Mouse (Mus musculus) forebrain, embryonic 10.5 days (tissue): ENCODE data around the gene Slf2. TPM values are rescaled to one million over a fixed set of nuclear protein-coding genes. Genes with fewer than 3 reads are reported as not detected.

Source experiments
- DNase-seq: peaks from one replicate; pipeline ENCODE4 v3.0.0-alpha.2; 2017; ENCODE audit warnings: low spot score; ENCODE audit errors: extremely low spot score
- H3K27ac ChIP-seq: fragments of 300-500 bp; sonication (generic); 2 replicates; pipeline ENCODE4 v1.5.1; 2016; ENCODE audit warnings: mild to moderate bottlenecking
- H3K27me3 ChIP-seq: fragments of 300-500 bp; sonication (generic); 2 replicates; pipeline ENCODE4 v1.6.1; 2016; ENCODE audit warnings: mild to moderate bottlenecking; ENCODE audit not compliant: poor library complexity, severe bottlenecking
- H3K36me3 ChIP-seq: fragments of 300-500 bp; sonication (generic); replicated peaks from 2 replicates; pipeline ENCODE4 v1.6.1; 2016; ENCODE audit warnings: mild to moderate bottlenecking, moderate library complexity
- H3K4me1 ChIP-seq: fragments of 300-500 bp; sonication (generic); 2 replicates; pipeline ENCODE4 v1.6.1; 2016
- H3K4me3 ChIP-seq: fragments of 300-500 bp; sonication (generic); 2 replicates; pipeline ENCODE4 v1.5.1; 2016; ENCODE audit warnings: mild to moderate bottlenecking, moderate library complexity
- H3K9me3 ChIP-seq: fragments of 300-500 bp; sonication (generic); 2 replicates; pipeline ENCODE4 v1.6.1; 2016; ENCODE audit warnings: mild to moderate bottlenecking, moderate library complexity
- WGBS: fragments of 180-500 bp; shearing (Covaris S2); methylation state at CpG from one replicate; pipeline ENCODE4 v1.1.7; 2016; 5-methylcytosine and 5-hydroxymethylcytosine counted together
- polyA plus RNA-seq: library from polyadenylated mRNA; unstranded; fragments of >200 nt; fragmentation: Nextera tagmentation; extraction: Ambion mirVana; gene quantifications from 2 replicates; pipeline ENCODE4 v1.2.1, GENCODE M21; 2016

Slf2 gene
- polyA plus RNA-seq, 1 experiment from 2014 or later = 53.9 TPM

- peaks cover 22% of the 10 kb centered on the region for H3K36me3 ChIP-seq
- peak; percentile 75 for DNase-seq
- WGBS = 20% methylated on average over 4 of the region's 4 CpGs
- H3K27ac ChIP-seq = 0 out of 2 replicates have a peak overlapping the region, but pooled peaks have one; percentile 27
- no peaks in the 10 kb centered on the region for H3K9me3 ChIP-seq
- H3K4me1 ChIP-seq = peaks cover 58% of the 10 kb centered on the region
- no peak overlapping the region for H3K4me3 ChIP-seq
- H3K27me3 ChIP-seq = peaks cover 17% of the 10 kb centered on the region
Measured at GRCm38 (mm10) chr19:45031780-45032179, 100.8 kb downstream of the Slf2 start.

Other genes starting within 250 kb of the Slf2 start
- gene Pax2, start 175.1 kb upstream of the Slf2 start, polyA plus RNA-seq = 0.56 and 0.81 TPM in 2 replicates
- gene Sema4g, start 58.0 kb downstream of the Slf2 start, polyA plus RNA-seq = 3.4 and 3.8 TPM in 2 replicates
- gene Twnk, start 74.5 kb downstream of the Slf2 start, polyA plus RNA-seq = 34.5 and 35.8 TPM in 2 replicates
- gene Mrpl43, start 75.3 kb downstream of the Slf2 start, polyA plus RNA-seq = 71.4 and 75.0 TPM in 2 replicates
- gene Lzts2, start 83.3 kb downstream of the Slf2 start, polyA plus RNA-seq = 47.9 and 52.4 TPM in 2 replicates
- gene Pdzd7, start 114.6 kb downstream of the Slf2 start, polyA plus RNA-seq = 0.15 and 0.25 TPM in 2 replicates
- 6.3 and 6.9 TPM in 2 replicates for gene Sfxn3, start 116.4 kb downstream of the Slf2 start, polyA plus RNA-seq
- 0.20 and 0.63 TPM in 2 replicates for gene Kazald1, start 144.1 kb downstream of the Slf2 start, polyA plus RNA-seq
- gene Tlx1, start 219.5 kb downstream of the Slf2 start, polyA plus RNA-seq = not detected in 2 replicates